Mouse (Mus musculus) cerebellum, adult 9-10 months (tissue): ENCODE results near the gene Lsg1.
A peak's percentile ranks its signal among the peaks of the same experiment; 100 is the strongest.

Source experiments
- DNase-seq: peaks from one replicate; pipeline ENCODE4 v3.0.0; 2022

The Lsg1 gene

GRCm38 (mm10) chr16:30516993-30517392 is 70.4 kb downstream of the Lsg1 start:
- DNase-seq, result no peak

GRCm38 (mm10) chr16:30515418-30515817 is 72.0 kb downstream of the Lsg1 start:
- DNase-seq, result peak; percentile 30

GRCm38 (mm10) chr16:30513050-30514024 is 74.1 kb downstream of the Lsg1 start:
- no peak for DNase-seq

GRCm38 (mm10) chr16:30512375-30513049 is 74.9 kb downstream of the Lsg1 start:
- DNase-seq, result no peak

GRCm38 (mm10) chr16:30511563-30512340 is 75.6 kb downstream of the Lsg1 start:
- no peak for DNase-seq

- peak; percentile 88 for DNase-seq
These were observed 76.6 kb downstream of the Lsg1 start for GRCm38 (mm10) chr16:30510504-30511451.
